Mouse (Mus musculus) frontal cortex, postnatal 36 days (tissue): ENCODE results near the gene Acvr1b.

Experiments used
- DNase-seq, 2 experiments: peaks; one replicate each; pipeline ENCODE4 v3.0.0; 2022; ENCODE audit warnings: low spot score in 2 of 2

Gene Acvr1b

GRCm38 (mm10) chr15:101146100-101146965, 27.5 kb upstream of the Acvr1b start:
- no peak for DNase-seq

GRCm38 (mm10) chr15:101147115-101147909, 26.6 kb upstream of the Acvr1b start:
- DNase-seq, result no peak

GRCm38 (mm10) chr15:101147910-101148273, 26.0 kb upstream of the Acvr1b start:
- DNase-seq, result no peak

- no peak for DNase-seq
Observed at GRCm38 (mm10) chr15:101148604-101149003, 25.3 kb upstream of the Acvr1b start.

GRCm38 (mm10) chr15:101151409-101152261, 22.2 kb upstream of the Acvr1b start:
- DNase-seq, result no peak

GRCm38 (mm10) chr15:101154700-101155616, 18.9 kb upstream of the Acvr1b start:
- DNase-seq, result no peak

- DNase-seq, result no peak
Observed at GRCm38 (mm10) chr15:101160128-101160527, 13.7 kb upstream of the Acvr1b start.

- peak; percentile 39 to 65 for DNase-seq
Observed at GRCm38 (mm10) chr15:101160591-101160990, 13.3 kb upstream of the Acvr1b start.

- no peak for DNase-seq
Observed at GRCm38 (mm10) chr15:101161534-101161933, 12.3 kb upstream of the Acvr1b start.

- peak in 1 of 2 experiments; percentile 25 for DNase-seq
Observed at GRCm38 (mm10) chr15:101163056-101163458, 10.8 kb upstream of the Acvr1b start.

- no peak for DNase-seq
Observed at GRCm38 (mm10) chr15:101163854-101164253, 10.0 kb upstream of the Acvr1b start.

- DNase-seq, result no peak
Observed at GRCm38 (mm10) chr15:101164291-101164690, 9.6 kb upstream of the Acvr1b start.

- no peak for DNase-seq
Observed at GRCm38 (mm10) chr15:101165658-101166437, 8.0 kb upstream of the Acvr1b start.

- no peak for DNase-seq
Observed at GRCm38 (mm10) chr15:101167553-101167952, 6.3 kb upstream of the Acvr1b start.

GRCm38 (mm10) chr15:101169910-101170309, 4.0 kb upstream of the Acvr1b start:
- no peak for DNase-seq

GRCm38 (mm10) chr15:101170413-101170980, 3.4 kb upstream of the Acvr1b start:
- DNase-seq, result no peak

GRCm38 (mm10) chr15:101171272-101171671, 2.6 kb upstream of the Acvr1b start:
- no peak for DNase-seq

GRCm38 (mm10) chr15:101172016-101172415, 1.9 kb upstream of the Acvr1b start:
- no peak for DNase-seq

- DNase-seq, result no peak
Observed at GRCm38 (mm10) chr15:101174294-101175130, 645 bp downstream of the Acvr1b start.
